Mouse (Mus musculus): ENCODE measurements at regions not wholly inside any gene's neighbourhood (a gene's known extent, or its start where the extent isn't known, plus 50 kb on each side); places are given as distances from the start of the nearest gene placed in this dataset.

DNA sequence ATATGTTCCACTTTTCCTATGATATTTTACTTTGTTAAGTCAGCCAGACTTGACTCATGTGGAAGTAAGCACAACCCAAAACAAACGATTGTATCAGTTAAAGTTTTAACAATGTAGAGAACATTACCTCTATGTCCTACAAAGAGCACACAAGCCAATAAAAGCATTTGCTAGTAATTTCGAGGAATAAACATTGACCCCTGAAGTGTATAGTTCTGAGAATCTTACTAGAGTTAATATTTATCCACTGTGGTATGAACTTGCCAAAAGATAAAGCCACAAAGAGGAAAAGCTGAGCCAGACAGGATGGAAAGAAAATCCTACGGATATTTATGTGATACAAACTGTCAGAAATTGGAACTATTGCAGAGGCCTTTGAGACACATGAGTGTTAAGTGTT is 161.5 kb upstream of the Mbnl1 start:
- no peak for DNase-seq (ENCODE audit: low spot score)

- no peak for DNase-seq (ENCODE audit: low spot score)
Observed at GRCm38 (mm10) chr3:60320213-60320936, 152.3 kb upstream of the Mbnl1 start.

DNA sequence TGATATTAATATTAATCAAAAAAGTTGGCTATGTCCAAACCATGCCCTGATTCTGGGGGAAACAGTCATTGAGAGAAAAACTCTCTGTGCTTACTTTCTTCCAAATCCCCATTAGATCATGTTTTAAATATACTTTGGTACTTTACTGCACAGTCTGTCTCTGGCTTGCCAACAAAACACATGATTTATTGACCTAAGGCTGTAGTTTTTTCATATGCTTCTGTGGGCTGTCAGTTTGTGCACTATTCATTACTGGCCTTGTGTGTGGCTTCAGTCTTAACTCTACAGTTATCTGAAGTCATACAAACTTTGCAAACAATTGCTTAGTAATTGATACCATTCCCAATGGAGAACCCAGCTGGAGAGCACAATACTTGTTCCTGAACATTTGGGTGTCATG is 149.1 kb upstream of the Mbnl1 start:
- no peak for DNase-seq (ENCODE audit: low spot score)

DNA sequence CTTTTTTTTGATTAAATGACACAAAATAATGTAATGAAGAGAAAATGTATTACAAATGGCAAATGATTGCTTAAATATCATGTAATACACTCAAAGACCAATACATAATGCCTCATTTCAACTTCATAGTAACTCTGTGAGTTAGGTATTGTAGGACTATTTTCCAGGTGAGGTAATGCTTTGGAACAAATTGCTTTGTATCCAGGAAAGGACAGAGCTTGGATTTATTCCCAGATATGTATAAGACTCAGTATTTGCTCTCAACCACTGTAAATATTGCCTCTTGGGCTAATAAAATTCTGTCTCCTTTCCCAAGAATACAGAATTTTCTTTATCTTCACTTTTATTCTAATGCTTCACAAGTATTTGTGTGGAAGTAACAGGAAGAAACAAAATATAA is 148.2 kb upstream of the Mbnl1 start:
- no peak for DNase-seq (ENCODE audit: low spot score)

GRCm38 (mm10) chr3:60324969-60325368 is 147.7 kb upstream of the Mbnl1 start:
- no peak for DNase-seq (ENCODE audit: low spot score)

- DNase-seq (ENCODE audit: low spot score), result no peak
Observed at GRCm38 (mm10) chr3:60332460-60332859, 140.2 kb upstream of the Mbnl1 start.

- DNase-seq (ENCODE audit: low spot score), result no peak
Observed at GRCm38 (mm10) chr3:60333669-60334068, 139.0 kb upstream of the Mbnl1 start.

DNA sequence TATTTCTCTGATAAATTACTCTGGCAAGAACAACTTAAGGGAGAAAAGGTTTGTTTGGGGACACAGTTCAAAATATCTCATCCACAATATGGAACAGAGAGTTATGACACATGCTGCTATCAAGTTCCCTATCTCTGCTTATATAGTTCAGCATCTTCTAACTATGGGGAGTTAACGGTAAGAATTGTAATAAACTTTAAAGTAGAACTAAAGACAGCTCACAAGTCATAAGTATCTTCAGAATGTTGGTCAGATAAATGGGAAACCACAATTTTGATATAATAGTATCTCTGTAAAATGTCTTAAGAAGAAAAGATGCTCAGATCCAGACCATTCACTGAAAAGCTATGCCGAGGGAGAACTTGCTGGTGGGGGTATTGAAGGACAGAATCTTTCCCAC is 138.5 kb upstream of the Mbnl1 start:
- DNase-seq (ENCODE audit: low spot score), result no peak

- no peak for DNase-seq (ENCODE audit: low spot score)
Observed at GRCm38 (mm10) chr3:60346390-60346789, 126.2 kb upstream of the Mbnl1 start.

DNA sequence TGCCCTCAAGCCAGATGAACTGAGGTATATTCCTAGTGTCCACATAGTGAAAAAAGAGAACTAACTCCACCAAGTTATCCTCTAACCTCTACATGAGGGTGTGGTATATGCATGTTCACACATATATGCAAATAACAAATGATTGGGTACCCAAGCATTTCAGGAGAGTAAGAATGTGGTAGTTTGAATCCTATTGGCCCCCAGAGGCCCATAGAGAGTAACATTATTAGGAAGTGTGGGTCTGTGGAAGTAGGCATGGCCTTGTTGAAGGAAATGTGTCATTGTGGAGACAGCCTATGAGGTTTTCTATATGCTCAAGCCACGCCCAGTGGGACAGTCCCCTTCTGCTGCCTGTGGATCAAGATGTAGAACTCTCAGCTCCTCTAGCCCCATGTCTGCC is 125.6 kb upstream of the Mbnl1 start:
- DNase-seq (ENCODE audit: low spot score), result no peak

DNA sequence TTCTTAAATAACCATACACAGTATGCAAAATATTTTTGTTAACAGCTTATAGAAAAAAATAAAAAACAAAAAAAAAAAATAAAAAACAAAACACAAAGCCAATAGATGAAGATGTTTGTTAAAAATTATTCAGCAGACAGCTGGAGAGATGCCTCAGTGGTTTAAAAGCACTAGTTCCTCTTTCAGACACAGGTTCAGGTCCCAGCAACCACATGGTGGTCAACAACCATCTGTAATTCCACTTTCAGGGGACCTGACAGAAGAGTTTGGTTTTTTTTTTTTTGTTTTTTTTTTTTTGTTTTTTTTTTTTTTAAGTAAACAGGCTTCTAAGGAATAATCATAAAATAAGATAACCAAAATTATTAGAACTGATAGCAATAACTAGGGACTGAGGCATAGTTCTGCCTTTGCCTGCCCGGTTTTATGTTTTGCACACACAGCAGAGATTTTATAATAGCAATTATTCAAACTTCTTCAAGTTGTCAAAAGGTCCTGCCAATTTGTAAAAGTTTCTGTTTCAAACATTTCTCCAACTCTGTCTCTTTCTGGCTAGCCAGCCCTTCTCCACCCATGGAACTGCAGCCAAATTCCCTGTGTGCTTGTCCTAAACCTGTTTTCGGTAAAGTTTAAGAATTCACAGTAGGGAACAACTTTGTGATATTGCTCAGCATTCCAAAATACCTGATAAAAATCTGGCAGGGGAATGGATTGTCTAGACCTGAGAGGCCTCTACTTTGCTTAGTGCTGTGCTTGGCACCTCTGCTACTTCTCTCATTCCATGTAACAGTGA is 101.3 kb upstream of the Mbnl1 start:
- no peak for DNase-seq (ENCODE audit: low spot score)

GRCm38 (mm10) chr3:60373662-60374061 is 99.0 kb upstream of the Mbnl1 start:
- no peak for DNase-seq (ENCODE audit: low spot score)

GRCm38 (mm10) chr3:60388593-60388992 is 84.0 kb upstream of the Mbnl1 start:
- no peak for DNase-seq (ENCODE audit: low spot score)

DNA sequence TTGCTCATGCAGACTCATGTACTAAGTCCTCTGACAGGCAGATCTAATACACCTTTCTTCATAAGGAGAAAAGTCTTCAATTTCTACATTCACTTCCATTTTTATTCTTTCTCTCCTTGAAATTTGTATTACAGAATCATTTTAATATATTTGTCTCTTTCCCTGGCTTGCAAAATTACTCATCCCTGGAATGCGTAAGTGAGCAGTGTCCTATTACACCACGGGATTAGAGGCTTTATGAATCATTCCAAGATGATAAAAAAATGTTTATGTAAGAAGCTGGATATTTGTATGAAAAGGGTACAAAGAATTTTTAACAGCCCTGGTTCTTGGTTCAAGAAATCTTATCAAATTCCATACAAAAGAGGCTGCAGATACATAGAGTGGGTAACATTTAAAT is 83.6 kb upstream of the Mbnl1 start:
- no peak for DNase-seq (ENCODE audit: low spot score)

GRCm38 (mm10) chr3:60395299-60395698 is 77.3 kb upstream of the Mbnl1 start:
- DNase-seq (ENCODE audit: low spot score), result no peak

GRCm38 (mm10) chr3:60396971-60397370 is 75.7 kb upstream of the Mbnl1 start:
- no peak for DNase-seq (ENCODE audit: low spot score)

DNA sequence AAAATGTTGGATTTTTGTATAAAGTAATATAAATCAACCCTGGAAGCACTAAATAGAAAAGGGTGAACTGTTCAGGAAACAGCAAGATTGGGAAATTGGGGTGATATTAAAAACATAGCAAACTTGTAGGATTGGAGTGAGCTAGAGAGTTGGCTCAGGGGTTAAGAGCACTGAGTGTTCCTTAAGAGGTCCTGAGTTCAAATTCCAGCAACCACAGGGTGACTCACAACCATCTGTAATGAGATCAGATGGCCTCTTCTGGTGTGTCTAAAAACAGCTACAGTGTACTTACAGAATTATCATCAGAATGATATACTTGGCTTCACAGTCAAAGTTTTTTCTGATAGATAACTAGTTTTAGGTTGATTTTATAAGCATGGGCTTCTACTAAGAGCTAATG is 73.8 kb upstream of the Mbnl1 start:
- no peak for DNase-seq (ENCODE audit: low spot score)

DNA sequence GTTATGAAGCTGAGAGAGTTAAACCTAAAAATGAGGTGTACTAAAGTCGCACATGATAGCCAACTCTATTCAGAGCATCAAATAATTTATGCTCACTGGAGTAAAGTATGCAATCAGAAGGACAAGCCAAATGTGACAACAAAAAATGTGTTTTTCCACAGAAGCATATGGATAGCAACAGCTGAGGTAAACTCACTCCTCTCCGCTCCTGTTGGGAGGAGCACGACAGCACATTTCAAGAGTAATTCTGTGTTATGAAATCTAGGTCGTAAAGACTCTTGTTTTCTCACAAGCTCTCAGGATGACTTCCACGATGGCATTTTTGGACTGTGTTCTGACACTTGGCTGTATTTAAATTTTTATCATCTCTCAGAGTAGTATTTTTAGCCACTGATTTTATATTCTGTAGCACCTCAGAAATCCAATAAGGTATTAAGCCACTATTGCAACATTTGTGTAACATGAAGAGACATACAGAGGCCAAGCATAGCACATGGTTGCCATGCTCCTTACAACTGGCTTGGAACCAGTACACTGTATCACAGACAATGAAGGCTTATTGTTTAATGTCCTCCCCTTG is 70.3 kb upstream of the Mbnl1 start:
- no peak for DNase-seq (ENCODE audit: low spot score)

GRCm38 (mm10) chr3:60407426-60407825 is 65.2 kb upstream of the Mbnl1 start:
- no peak for DNase-seq (ENCODE audit: low spot score)

DNA sequence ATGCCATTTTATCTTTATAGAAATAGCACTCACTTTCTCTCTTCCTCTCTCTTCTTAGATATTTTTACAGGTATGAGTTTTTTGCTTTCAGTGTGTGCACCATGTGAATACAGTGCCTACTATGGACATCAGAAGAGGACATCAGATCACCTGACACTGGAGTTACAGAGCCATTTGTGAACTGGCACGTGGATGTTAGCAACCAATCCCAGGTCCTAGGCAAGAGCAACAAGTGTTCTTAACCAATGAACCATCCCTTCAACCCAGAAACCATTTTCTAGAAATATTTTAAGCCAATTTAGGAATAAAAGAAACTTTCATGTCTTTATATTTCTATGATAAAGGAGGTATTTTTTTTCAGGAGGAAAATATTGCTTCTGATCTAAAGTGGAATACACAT is 64.7 kb upstream of the Mbnl1 start:
- no peak for DNase-seq (ENCODE audit: low spot score)

DNA sequence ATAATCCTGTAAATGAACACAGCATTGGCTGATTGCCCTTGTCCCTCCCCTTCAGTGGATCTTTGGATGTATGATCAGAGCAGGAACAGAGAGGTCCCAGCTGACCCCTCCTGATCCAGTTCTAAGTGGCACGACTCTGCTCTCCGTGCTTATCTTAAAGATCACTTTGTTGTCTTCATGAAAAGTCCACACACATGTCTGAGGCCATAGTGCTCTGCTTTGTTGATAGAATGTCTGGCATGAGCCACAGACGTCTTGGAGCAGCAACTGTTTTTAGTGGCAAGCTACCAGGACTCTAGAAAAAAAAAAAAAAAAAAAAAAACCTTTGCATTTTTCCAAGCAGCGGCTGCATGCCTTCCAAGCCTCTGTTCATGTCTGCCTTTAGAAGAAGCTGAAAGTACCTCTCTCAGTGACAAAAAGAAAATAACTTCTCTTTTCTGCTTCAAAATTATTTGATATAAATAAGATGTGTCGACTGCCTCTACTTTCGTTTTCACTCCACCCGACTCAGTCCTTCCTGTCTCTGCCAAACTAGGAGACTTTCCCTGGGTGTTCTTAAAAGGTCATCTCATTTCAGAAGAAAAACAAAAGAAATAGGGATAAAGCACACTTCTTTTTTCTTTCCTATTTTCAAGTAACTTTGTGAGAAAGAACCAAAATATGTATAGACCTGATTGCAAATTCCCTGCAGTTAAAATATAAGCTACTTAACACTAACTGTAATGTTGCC is 63.9 kb upstream of the Mbnl1 start:
- DNase-seq (ENCODE audit: low spot score), result peak; percentile 21

GRCm38 (mm10) chr3:60409283-60409633 is 63.4 kb upstream of the Mbnl1 start:
- DNase-seq (ENCODE audit: low spot score), result no peak

GRCm38 (mm10) chr3:60411746-60412145 is 60.9 kb upstream of the Mbnl1 start:
- DNase-seq (ENCODE audit: low spot score), result no peak

Measured in ovary, adult 18-20 months (tissue).